Mouse (Mus musculus) embryonic facial prominence, embryonic 13.5 days (tissue): ENCODE results near the gene Timm17a. TPM values are rescaled to one million over a fixed set of nuclear protein-coding genes. Genes with fewer than 3 reads are reported as not detected.

ENCODE experiments used
- ATAC-seq: fragments of 200-750 bp; cut with Nextera tagmentation; 2 replicates; pipeline ENCODE4 v1.8.0; 2017; ENCODE audit warnings: low read depth; ENCODE audit not compliant: insufficient number of reproducible peaks, insufficient read depth, low FRiP score, low TSS enrichment
- H3K27ac ChIP-seq: fragments of 300-500 bp; sonication (generic); 2 replicates; pipeline ENCODE4 v1.5.1; 2015; ENCODE audit warnings: moderate library complexity, mild to moderate bottlenecking, inconsistent platforms
- H3K27me3 ChIP-seq: fragments of 300-500 bp; sonication (generic); 2 replicates; pipeline ENCODE4 v1.6.1; 2015; ENCODE audit warnings: mild to moderate bottlenecking, inconsistent platforms
- H3K36me3 ChIP-seq: fragments of 300-500 bp; sonication (generic); 2 replicates; pipeline ENCODE4 v1.6.1; 2015; ENCODE audit warnings: mild to moderate bottlenecking, inconsistent platforms
- H3K4me1 ChIP-seq: fragments of 300-500 bp; sonication (generic); 2 replicates; pipeline ENCODE4 v1.6.1; 2015; ENCODE audit warnings: inconsistent platforms
- H3K4me2 ChIP-seq: fragments of 300-500 bp; sonication (generic); 2 replicates; pipeline ENCODE4 v1.6.1; 2015; ENCODE audit warnings: moderate library complexity, mild to moderate bottlenecking, inconsistent platforms
- H3K4me3 ChIP-seq: fragments of 300-500 bp; sonication (generic); 2 replicates; pipeline ENCODE4 v1.5.1; 2015; ENCODE audit warnings: mild to moderate bottlenecking, inconsistent platforms
- H3K9ac ChIP-seq: fragments of 300-500 bp; sonication (generic); 2 replicates; pipeline ENCODE4 v1.6.1; 2015; ENCODE audit warnings: mild to moderate bottlenecking, inconsistent platforms
- H3K9me3 ChIP-seq: fragments of 300-500 bp; sonication (generic); 2 replicates; pipeline ENCODE4 v1.6.1; 2016; ENCODE audit warnings: inconsistent platforms
- WGBS: fragments of 180-500 bp; shearing (Covaris S2); methylation state at CpG from one replicate; pipeline ENCODE4 v1.1.7; 2015; ENCODE audit warnings: mixed read lengths; 5-methylcytosine and 5-hydroxymethylcytosine counted together
- polyA plus RNA-seq: library from polyadenylated mRNA; unstranded; fragments of >200 nt; fragmentation: Nextera tagmentation; extraction: Ambion mirVana; gene quantifications from 2 replicates; pipeline ENCODE4 v1.2.1, GENCODE M21; 2015

Timm17a gene
- polyA plus RNA-seq, 1 experiment from 2014 or later, result 192 TPM

DNA sequence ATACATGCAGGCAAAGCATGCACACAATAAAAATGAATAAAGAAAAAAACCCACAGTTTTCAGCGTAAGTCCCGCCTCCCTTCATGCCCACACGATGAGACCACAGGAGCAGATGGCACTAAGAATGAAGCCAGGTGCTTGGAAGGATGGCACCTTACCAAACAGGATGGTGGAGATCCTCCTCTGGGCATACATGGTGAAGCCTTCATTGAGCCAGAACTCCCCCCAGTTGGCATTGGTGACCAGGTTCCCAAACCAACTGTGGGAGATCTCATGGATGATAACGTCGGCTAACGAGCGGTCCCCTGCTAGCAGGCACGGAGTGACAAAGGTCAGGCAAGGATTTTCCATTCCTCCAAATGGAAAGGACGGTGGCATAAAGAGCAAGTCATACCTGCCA lies 42.2 kb downstream of the Timm17a start:
- Histone ChIP-seq H3K36me3 (peaks cover 78% of the 10 kb centered on the region), H3K4me3 (no peak overlapping the region), H3K27me3 (no peaks in the 10 kb centered on the region), H3K27ac (no peak overlapping the region), H3K4me1 (no peaks in the 10 kb centered on the region), H3K9ac (no peak overlapping the region), H3K4me2 (no peak overlapping the region), H3K9me3 (no peaks in the 10 kb centered on the region)
- 88% methylated on average over 9 of the region's 9 CpGs for WGBS
- ATAC-seq, result no peak

- peaks cover 88% of the 10 kb centered on the region for H3K36me3 ChIP-seq
- H3K4me3 ChIP-seq, result no peak overlapping the region
- no peaks in the 10 kb centered on the region for H3K9me3 ChIP-seq
- ATAC-seq, result no peak
- H3K4me2 ChIP-seq, result no peak overlapping the region
- H3K4me1 ChIP-seq, result no peaks in the 10 kb centered on the region
- H3K9ac ChIP-seq, result no peak overlapping the region
- no peaks in the 10 kb centered on the region for H3K27me3 ChIP-seq
- H3K27ac ChIP-seq, result no peak overlapping the region
- WGBS, result 84% methylated on average over 10 of the region's 10 CpGs
These were observed 45.7 kb downstream of the Timm17a start for GRCm38 (mm10) chr1:135267663-135268446.

- no peak overlapping the region for H3K9ac ChIP-seq
- ATAC-seq, result no peak
- WGBS, result 88% methylated on average over 5 of the region's 5 CpGs
- no peak overlapping the region for H3K4me3 ChIP-seq
- H3K27me3 ChIP-seq, result no peaks in the 10 kb centered on the region
- no peaks in the 10 kb centered on the region for H3K9me3 ChIP-seq
- H3K4me1 ChIP-seq, result no peaks in the 10 kb centered on the region
- H3K4me2 ChIP-seq, result no peak overlapping the region
- peaks cover 85% of the 10 kb centered on the region for H3K36me3 ChIP-seq
- H3K27ac ChIP-seq, result no peak overlapping the region
These were observed 47.7 kb downstream of the Timm17a start for GRCm38 (mm10) chr1:135265834-135266233.

GRCm38 (mm10) chr1:135263316-135263715 lies 50.3 kb downstream of the Timm17a start:
- no peak overlapping the region for H3K9ac ChIP-seq
- no peaks in the 10 kb centered on the region for H3K9me3 ChIP-seq
- H3K4me2 ChIP-seq, result no peak overlapping the region
- H3K36me3 ChIP-seq, result peaks cover 70% of the 10 kb centered on the region
- H3K27me3 ChIP-seq, result no peaks in the 10 kb centered on the region
- H3K4me3 ChIP-seq, result no peak overlapping the region
- 0 out of 2 replicates have a peak overlapping the region, but pooled peaks have one; percentile 7 for H3K27ac ChIP-seq
- no peak for ATAC-seq
- H3K4me1 ChIP-seq, result peaks cover 11% of the 10 kb centered on the region
- 87% methylated on average over 9 of the region's 9 CpGs for WGBS

GRCm38 (mm10) chr1:135262329-135262728 lies 51.2 kb downstream of the Timm17a start:
- no peak overlapping the region for H3K4me2 ChIP-seq
- peaks cover 60% of the 10 kb centered on the region for H3K36me3 ChIP-seq
- no peak overlapping the region for H3K4me3 ChIP-seq
- ATAC-seq, result no peak
- H3K27ac ChIP-seq, result no peak overlapping the region
- no peaks in the 10 kb centered on the region for H3K9me3 ChIP-seq
- H3K4me1 ChIP-seq, result peaks cover 15% of the 10 kb centered on the region
- no peak overlapping the region for H3K9ac ChIP-seq
- no peaks in the 10 kb centered on the region for H3K27me3 ChIP-seq
- WGBS, result 89% methylated on average over 3 of the region's 3 CpGs

DNA sequence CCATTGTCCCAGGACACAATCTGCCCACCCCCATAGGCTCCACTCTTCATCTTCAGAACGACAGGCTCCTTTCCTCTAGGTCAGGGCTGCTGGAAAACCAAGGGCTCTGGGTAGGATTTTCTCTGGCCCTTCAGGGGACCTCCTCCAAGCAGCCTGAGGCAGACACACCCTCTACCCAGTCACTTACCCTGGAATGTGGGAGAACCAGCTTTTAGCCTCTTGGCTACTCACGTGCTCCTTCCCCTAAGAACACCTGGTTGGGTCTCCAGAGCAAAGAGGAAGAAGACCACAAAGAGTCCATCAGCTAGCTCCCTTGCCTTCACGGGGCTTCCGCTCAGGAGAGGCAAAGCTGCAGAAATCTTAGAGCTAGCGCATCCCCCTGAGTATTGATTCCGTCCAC lies 52.6 kb downstream of the Timm17a start:
- WGBS, result 60% methylated on average over 6 of the region's 6 CpGs
- Histone ChIP-seq H3K4me3 (no peak overlapping the region), H3K27ac (0 out of 2 replicates have a peak overlapping the region, but pooled peaks have one; percentile 11), H3K4me2 (no peak overlapping the region), H3K4me1 (peaks cover 15% of the 10 kb centered on the region), H3K9me3 (no peaks in the 10 kb centered on the region), H3K9ac (no peak overlapping the region), H3K36me3 (peaks cover 46% of the 10 kb centered on the region), H3K27me3 (no peaks in the 10 kb centered on the region)
- no peak for ATAC-seq

GRCm38 (mm10) chr1:135259128-135259436 lies 54.5 kb downstream of the Timm17a start:
- 1% methylated on average over 10 of the region's 10 CpGs for WGBS
- peak overlapping the region; percentile 58 for H3K4me2 ChIP-seq
- H3K36me3 ChIP-seq, result peaks cover 27% of the 10 kb centered on the region
- ATAC-seq, result no peak; the same call in 1 of the 2 replicates
- H3K4me1 ChIP-seq, result peaks cover 15% of the 10 kb centered on the region
- H3K9ac ChIP-seq, result peak overlapping the region; percentile 41; the same call in 1 of the 2 replicates
- no peaks in the 10 kb centered on the region for H3K9me3 ChIP-seq
- H3K4me3 ChIP-seq, result peak overlapping the region; percentile 27
- peak overlapping the region; percentile 83 for H3K27ac ChIP-seq
- no peaks in the 10 kb centered on the region for H3K27me3 ChIP-seq

- peak within 1 kb of the TSS; percentile 58 for H3K4me2 ChIP-seq
- ATAC-seq, result peak; percentile 73
- peak within 1 kb of the TSS; percentile 83 for H3K27ac ChIP-seq
- WGBS, result 7% methylated on average over 19 of the region's 19 CpGs
- H3K4me1 ChIP-seq, result peaks cover 15% of the 10 kb centered on the region
- peak within 1 kb of the TSS; percentile 41; the same call in 1 of the 2 replicates for H3K9ac ChIP-seq
- H3K36me3 ChIP-seq, result peaks cover 22% of the 10 kb centered on the region
- no peaks in the 10 kb centered on the region for H3K27me3 ChIP-seq
- H3K9me3 ChIP-seq, result no peaks in the 10 kb centered on the region
- H3K4me3 ChIP-seq, result peak within 1 kb of the TSS; percentile 27
These were observed 55.0 kb downstream of the Timm17a start, which contains the start of gene Elf3 for GRCm38 (mm10) chr1:135258380-135259127. TSS of gene Elf3 (minus strand) at chr1:135258568.

DNA sequence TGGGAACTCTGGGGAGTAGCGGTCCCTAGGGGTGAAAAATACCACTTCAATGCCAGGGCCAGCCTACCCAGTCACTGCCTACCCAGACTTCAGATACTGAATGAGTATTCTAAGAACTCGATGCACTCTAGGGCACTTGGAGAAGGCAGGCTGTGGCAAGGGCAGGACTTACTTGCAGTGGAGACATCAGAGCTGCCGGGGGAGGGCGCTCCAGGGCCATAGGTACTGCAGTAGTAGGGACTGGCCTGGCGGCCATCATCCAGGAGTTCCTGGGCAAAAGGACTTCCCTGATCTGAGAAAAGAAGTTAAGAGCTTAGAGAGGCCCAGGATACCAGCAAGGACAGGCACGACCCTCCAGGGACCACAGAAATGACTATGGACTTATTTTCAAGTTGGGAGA lies 57.3 kb downstream of the Timm17a start:
- no peak for ATAC-seq
- Histone ChIP-seq H3K36me3 (peaks cover under 1% of the 10 kb centered on the region; the same call in 1 of the 2 replicates), H3K9me3 (no peaks in the 10 kb centered on the region), H3K4me3 (no peak overlapping the region), H3K9ac (no peak overlapping the region), H3K27ac (no peak overlapping the region), H3K27me3 (no peaks in the 10 kb centered on the region), H3K4me2 (peak overlapping the region; percentile 20), H3K4me1 (peaks cover 25% of the 10 kb centered on the region)
- 77% methylated on average over 6 of the region's 6 CpGs for WGBS

GRCm38 (mm10) chr1:135252854-135253253 lies 60.7 kb downstream of the Timm17a start:
- no peak for ATAC-seq
- no peak overlapping the region for H3K9ac ChIP-seq
- H3K4me2 ChIP-seq, result no peak overlapping the region
- H3K4me3 ChIP-seq, result no peak overlapping the region
- H3K27ac ChIP-seq, result no peak overlapping the region
- 22% methylated on average over 4 of the region's 4 CpGs for WGBS
- H3K4me1 ChIP-seq, result peaks cover 18% of the 10 kb centered on the region
- no peaks in the 10 kb centered on the region for H3K36me3 ChIP-seq
- H3K9me3 ChIP-seq, result no peaks in the 10 kb centered on the region
- peaks cover 14% of the 10 kb centered on the region; the same call in 1 of the 2 replicates for H3K27me3 ChIP-seq

GRCm38 (mm10) chr1:135251405-135251804 lies 62.2 kb downstream of the Timm17a start:
- Histone ChIP-seq H3K4me1 (peaks cover 18% of the 10 kb centered on the region), H3K4me3 (no peak overlapping the region), H3K9me3 (no peaks in the 10 kb centered on the region), H3K36me3 (no peaks in the 10 kb centered on the region), H3K27me3 (peaks cover 14% of the 10 kb centered on the region; the same call in 1 of the 2 replicates), H3K4me2 (no peak overlapping the region), H3K9ac (no peak overlapping the region), H3K27ac (no peak overlapping the region)
- ATAC-seq, result no peak
- WGBS, result 75% methylated on average over 8 of the region's 8 CpGs
